Mouse (Mus musculus): ENCODE measurements around the gene Ctsz. TPM values are rescaled to one million over a fixed set of nuclear protein-coding genes. Genes with fewer than 3 reads are reported as not detected.

Ctsz gene
- polyA plus RNA-seq, 1 experiment from 2014 or later = 178 TPM

- Histone ChIP-seq H3K36me3 (replicated peaks; ENCODE audit: insufficient read depth, low read length) (peaks cover 25% of the 10 kb centered on the region), H3K4me3 (ENCODE audit: low read depth, low read length) (peak overlapping the region; percentile 67), H3K9me3 (ENCODE audit: low read length) (no peaks in the 10 kb centered on the region), H3K9ac (replicated peaks) (peak overlapping the region; percentile 70), H3K4me1 (ENCODE audit: insufficient read depth) (peaks cover 41% of the 10 kb centered on the region), H3K4me2 (ENCODE audit: low read depth, low read length) (peak overlapping the region; percentile 95), H3K27ac (ENCODE audit: low read depth) (peak overlapping the region; percentile 85), H3K27me3 (ENCODE audit: insufficient read depth, low read length) (no peaks in the 10 kb centered on the region)
- ATAC-seq (peak; percentile 35), DNase-seq (peak; percentile 61)
- no peak for TF ChIP-seq CTCF (IDR thresholded peaks at IDR 0.05; ENCODE audit: low read depth)
- no peak for TF ChIP-seq EP300 (IDR thresholded peaks at IDR 0.05; ENCODE audit: low read depth)
- 48% methylated on average over 4 of the region's 4 CpGs for WGBS (ENCODE audit: insufficient replicate concordance)
These were observed 1.2 kb downstream of the Ctsz start for GRCm38 (mm10) chr2:174437697-174437982.

- TF ChIP-seq CTCF (IDR thresholded peaks at IDR 0.05; ENCODE audit: low read depth) = no peak
- TF ChIP-seq EP300 (IDR thresholded peaks at IDR 0.05; ENCODE audit: low read depth) = no peak
- Histone ChIP-seq H3K27ac (ENCODE audit: low read depth) (peak overlapping the region; percentile 85), H3K4me3 (ENCODE audit: low read depth, low read length) (peak overlapping the region; percentile 67), H3K9me3 (ENCODE audit: low read length) (no peaks in the 10 kb centered on the region), H3K27me3 (ENCODE audit: insufficient read depth, low read length) (no peaks in the 10 kb centered on the region), H3K9ac (replicated peaks) (peak overlapping the region; percentile 70), H3K4me2 (ENCODE audit: low read depth, low read length) (peak overlapping the region; percentile 95), H3K4me1 (ENCODE audit: insufficient read depth) (peaks cover 41% of the 10 kb centered on the region), H3K36me3 (replicated peaks; ENCODE audit: insufficient read depth, low read length) (peaks cover 30% of the 10 kb centered on the region)
- ATAC-seq (no peak; the same call in 1 of the 2 replicates), DNase-seq (no peak)
- WGBS (ENCODE audit: insufficient replicate concordance) = 81% methylated on average over 7 of the region's 7 CpGs
These were observed 1.7 kb downstream of the Ctsz start for GRCm38 (mm10) chr2:174436916-174437696.

GRCm38 (mm10) chr2:174436076-174436701 is 2.6 kb downstream of the Ctsz start:
- peaks cover 41% of the 10 kb centered on the region for H3K4me1 ChIP-seq (ENCODE audit: insufficient read depth)

GRCm38 (mm10) chr2:174434943-174435342 is 3.9 kb downstream of the Ctsz start:
- H3K9me3 ChIP-seq (ENCODE audit: low read length) = no peaks in the 10 kb centered on the region
- H3K27me3 ChIP-seq (ENCODE audit: insufficient read depth, low read length) = no peaks in the 10 kb centered on the region
- WGBS (ENCODE audit: insufficient replicate concordance) = 94% methylated on average over 9 of the region's 9 CpGs
- TF ChIP-seq CTCF (IDR thresholded peaks at IDR 0.05; ENCODE audit: low read depth) (no peak), EP300 (IDR thresholded peaks at IDR 0.05; ENCODE audit: low read depth) (no peak)
- H3K4me1 ChIP-seq (ENCODE audit: insufficient read depth) = peaks cover 39% of the 10 kb centered on the region
- DNase-seq = no peak
- no peak overlapping the region for H3K4me3 ChIP-seq (ENCODE audit: low read depth, low read length)
- H3K9ac ChIP-seq (replicated peaks) = no peak overlapping the region
- H3K4me2 ChIP-seq (ENCODE audit: low read depth, low read length) = no peak overlapping the region
- peaks cover 43% of the 10 kb centered on the region for H3K36me3 ChIP-seq (replicated peaks; ENCODE audit: insufficient read depth, low read length)
- no peak overlapping the region for H3K27ac ChIP-seq (ENCODE audit: low read depth)
- ATAC-seq = no peak

More at GRCm38 (mm10) chr2:174436076-174436701, 2.6 kb downstream of the Ctsz start:
- Histone ChIP-seq H3K9me3 (ENCODE audit: low read length) (no peaks in the 10 kb centered on the region), H3K36me3 (replicated peaks; ENCODE audit: insufficient read depth, low read length) (peaks cover 36% of the 10 kb centered on the region), H3K27ac (ENCODE audit: low read depth) (peak overlapping the region; percentile 3; the same call in 1 of the 2 replicates), H3K27me3 (ENCODE audit: insufficient read depth, low read length) (no peaks in the 10 kb centered on the region), H3K4me2 (ENCODE audit: low read depth, low read length) (peak overlapping the region; percentile 13; the same call in 1 of the 2 replicates), H3K4me3 (ENCODE audit: low read depth, low read length) (no peak overlapping the region), H3K9ac (replicated peaks) (no peak overlapping the region)
- ATAC-seq = 0 out of 2 replicates have a peak, but pooled peaks have one; percentile 6
- WGBS (ENCODE audit: insufficient replicate concordance) = 68% methylated on average over 26 of the region's 26 CpGs
- DNase-seq = peak; percentile 48
- TF ChIP-seq CTCF (IDR thresholded peaks at IDR 0.05; ENCODE audit: low read depth) = no peak
- TF ChIP-seq EP300 (IDR thresholded peaks at IDR 0.05; ENCODE audit: low read depth) = no peak

- Histone ChIP-seq H3K27ac (ENCODE audit: low read depth) (no peak overlapping the region), H3K27me3 (ENCODE audit: insufficient read depth, low read length) (no peaks in the 10 kb centered on the region), H3K4me3 (ENCODE audit: low read depth, low read length) (no peak overlapping the region), H3K9ac (replicated peaks) (no peak overlapping the region), H3K9me3 (ENCODE audit: low read length) (no peaks in the 10 kb centered on the region), H3K36me3 (replicated peaks; ENCODE audit: insufficient read depth, low read length) (peaks cover 78% of the 10 kb centered on the region), H3K4me1 (ENCODE audit: insufficient read depth) (no peaks in the 10 kb centered on the region), H3K4me2 (ENCODE audit: low read depth, low read length) (no peak overlapping the region)
- DNase-seq = no peak
- no peak for ATAC-seq
- TF ChIP-seq EP300 (IDR thresholded peaks at IDR 0.05; ENCODE audit: low read depth) (no peak), CTCF (IDR thresholded peaks at IDR 0.05; ENCODE audit: low read depth) (no peak)
- WGBS (ENCODE audit: insufficient replicate concordance) = 87% methylated on average over 10 of the region's 10 CpGs
These were observed 9.7 kb downstream of the Ctsz start for GRCm38 (mm10) chr2:174428996-174429591.

All from liver, postnatal 0 days (tissue).